Mouse (Mus musculus): ENCODE results near the gene Stt3b. TPM values are rescaled to one million over a fixed set of nuclear protein-coding genes. Genes with fewer than 3 reads are reported as not detected.
"Not testable (repeated sequence)": the region's sequence is repeated elsewhere in the genome, so short reads cannot be mapped to it uniquely, and the experiment has no call there.

The Stt3b gene
- total RNA-seq, 2 experiments from 2014 or later, result 56.6 to 61.0 TPM

DNA sequence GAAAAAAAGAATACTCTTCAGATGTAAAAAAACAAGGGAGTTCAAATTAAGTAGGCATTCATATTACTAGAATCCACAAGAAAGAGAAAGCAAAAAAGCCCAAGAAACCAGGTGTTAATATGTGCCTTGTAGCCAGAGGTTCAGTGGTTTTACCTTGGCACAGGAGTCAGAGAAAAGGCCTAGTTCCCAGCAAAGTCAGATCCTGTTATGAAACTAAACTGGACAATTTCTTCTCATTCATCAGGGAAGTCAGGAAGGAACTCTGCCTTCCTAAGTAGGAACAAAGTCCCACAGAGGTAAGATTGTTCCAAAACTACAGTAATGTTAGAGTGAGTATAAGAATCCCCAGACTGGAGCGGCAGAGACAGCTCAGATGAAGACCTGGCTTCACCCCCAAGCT lies 31.6 kb downstream of the Stt3b start:
- intact Hi-C loops (cut with DNase I; ENCODE audit: low total_unique reads), result no loop called here
- no peak for DNase-seq

DNA sequence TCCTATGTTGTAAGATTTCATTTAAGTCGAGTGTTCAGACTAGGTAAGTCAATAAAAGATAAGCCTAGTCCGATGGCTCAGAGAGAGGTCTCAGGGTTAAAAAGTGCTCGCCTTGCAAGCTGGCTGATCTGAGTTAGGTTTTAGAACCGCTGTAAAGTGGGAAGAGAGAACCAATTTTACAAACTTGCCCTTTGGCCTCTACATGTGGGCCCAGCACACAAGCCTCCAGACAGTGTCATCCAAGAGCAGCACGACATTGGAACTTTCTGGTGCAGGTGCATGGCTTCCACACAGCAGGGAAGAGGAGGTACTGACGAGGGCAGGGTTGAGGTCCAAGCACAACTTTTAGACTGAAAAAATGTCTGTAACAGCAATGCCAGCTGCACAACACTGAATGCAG lies 35.4 kb downstream of the Stt3b start:
- no peak for DNase-seq
- intact Hi-C loops (cut with DNase I; ENCODE audit: low total_unique reads), result no loop called here

DNA sequence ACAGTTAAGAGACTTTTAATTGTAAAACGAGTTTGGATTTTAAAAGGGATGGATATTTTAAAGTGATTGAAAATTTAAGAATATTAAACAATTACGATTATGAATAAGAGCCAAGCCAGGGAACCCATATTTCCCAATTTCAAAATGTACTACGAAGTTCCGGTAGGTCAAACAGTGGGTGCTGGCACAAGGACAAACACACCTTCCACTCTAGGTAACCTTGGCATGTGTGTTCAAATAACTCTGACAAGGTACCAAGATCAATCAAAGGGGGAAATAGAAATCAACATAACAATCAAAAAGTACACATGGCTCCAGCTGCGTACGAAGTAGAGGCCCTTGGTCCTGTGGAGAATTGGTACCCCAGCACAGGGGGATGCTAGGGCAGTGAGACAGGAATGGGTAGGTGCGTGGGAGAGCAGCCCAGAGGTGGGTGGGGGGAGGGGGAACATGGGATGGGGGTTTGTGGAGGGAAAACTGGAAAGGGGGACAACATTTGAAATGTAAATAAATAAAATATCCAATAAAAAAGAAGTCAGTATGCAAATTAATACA lies 37.0 kb downstream of the Stt3b start:
- DNase-seq, result no peak
- intact Hi-C loops (cut with DNase I; ENCODE audit: low total_unique reads), result no loop called here

DNA sequence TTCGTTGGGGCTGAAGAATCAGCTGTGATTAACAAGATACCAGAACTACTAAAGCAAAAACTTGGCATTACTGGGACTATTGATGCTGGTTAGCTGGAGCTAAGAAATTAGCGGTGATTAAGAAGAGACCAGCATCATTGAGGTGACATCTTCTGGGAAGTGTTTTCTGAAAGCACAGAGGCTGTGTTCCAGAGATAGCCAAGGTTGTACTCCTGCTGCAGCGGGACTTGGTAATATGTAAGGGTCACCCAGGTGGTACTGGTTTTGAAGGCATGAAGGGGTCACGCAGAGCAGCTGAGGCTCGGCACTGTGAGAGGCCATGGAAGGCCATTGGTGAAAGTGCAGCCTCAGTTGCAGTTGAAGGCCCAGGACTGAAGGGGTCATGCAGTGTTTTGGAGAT lies 37.8 kb downstream of the Stt3b start:
- intact Hi-C loops (cut with DNase I; ENCODE audit: low total_unique reads); DNase-seq: not testable (repeated sequence)

DNA sequence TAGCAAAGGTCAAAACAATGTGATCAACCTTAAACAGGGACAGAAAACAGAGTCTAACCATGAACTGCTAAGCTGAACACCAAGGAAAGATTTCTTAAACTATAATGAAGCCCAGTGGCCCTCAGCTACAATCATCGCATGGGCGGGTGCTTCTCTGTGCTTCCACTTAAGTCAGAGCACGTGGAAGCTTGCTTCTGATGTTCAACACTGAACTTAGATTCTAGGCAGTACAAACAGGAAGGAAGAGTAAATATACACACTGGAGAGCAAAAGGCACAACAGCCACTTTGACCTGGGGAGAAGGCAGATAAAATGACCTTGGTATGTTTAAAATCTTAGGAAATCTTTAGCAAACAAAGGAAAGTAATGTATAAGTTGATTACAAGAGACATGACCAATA lies 38.7 kb downstream of the Stt3b start:
- DNase-seq, result no peak
- intact Hi-C loops (cut with DNase I; ENCODE audit: low total_unique reads), result no loop called here

DNA sequence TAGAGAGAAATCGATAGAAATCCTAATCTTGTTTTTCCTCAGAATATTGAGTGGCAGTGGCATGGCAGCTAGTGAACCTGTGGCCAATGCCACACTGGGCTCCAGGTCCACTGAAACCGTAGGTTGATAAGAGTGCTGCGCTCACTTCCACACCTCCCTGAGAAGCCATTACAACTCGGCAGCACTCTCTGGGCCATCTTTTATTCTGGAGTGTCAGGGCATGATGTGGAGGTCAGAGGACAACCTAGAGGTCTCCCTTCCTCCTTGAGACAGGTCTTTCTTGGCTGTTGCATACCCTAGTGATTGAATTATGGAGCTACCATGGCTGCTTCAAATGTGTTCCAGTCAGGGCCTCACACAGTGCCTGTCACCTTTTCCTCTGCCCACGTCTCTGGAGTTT lies 48.3 kb downstream of the Stt3b start:
- no peak for DNase-seq
- intact Hi-C loops (cut with DNase I; ENCODE audit: low total_unique reads), result loop anchor here (10.0 kb wide), 1 partner anchor 177 kb away; no protein-coding TSS in a partner anchor

DNA sequence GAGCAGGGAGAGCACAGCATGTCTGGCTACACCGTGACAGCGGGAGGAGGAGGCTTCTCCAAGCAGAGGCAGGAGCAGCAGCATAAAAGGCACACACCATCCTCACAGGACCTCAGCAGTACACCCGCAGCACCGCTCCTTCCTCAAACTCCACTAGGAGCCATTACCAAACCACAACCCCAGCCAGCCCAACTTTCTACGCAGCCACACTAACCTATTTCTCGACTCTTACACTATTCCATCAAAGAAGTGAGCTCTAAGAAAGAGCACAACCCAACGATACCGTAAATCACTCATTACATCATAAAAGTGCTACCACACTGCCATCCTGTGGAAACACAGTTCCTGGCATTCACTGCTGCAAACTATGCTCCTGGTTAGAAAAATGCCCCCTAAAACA lies 48.8 kb downstream of the Stt3b start:
- intact Hi-C loops (cut with DNase I; ENCODE audit: low total_unique reads), result loop anchor here (10.0 kb wide), 1 partner anchor 177 kb away; no protein-coding TSS in a partner anchor
- no peak for DNase-seq

DNA sequence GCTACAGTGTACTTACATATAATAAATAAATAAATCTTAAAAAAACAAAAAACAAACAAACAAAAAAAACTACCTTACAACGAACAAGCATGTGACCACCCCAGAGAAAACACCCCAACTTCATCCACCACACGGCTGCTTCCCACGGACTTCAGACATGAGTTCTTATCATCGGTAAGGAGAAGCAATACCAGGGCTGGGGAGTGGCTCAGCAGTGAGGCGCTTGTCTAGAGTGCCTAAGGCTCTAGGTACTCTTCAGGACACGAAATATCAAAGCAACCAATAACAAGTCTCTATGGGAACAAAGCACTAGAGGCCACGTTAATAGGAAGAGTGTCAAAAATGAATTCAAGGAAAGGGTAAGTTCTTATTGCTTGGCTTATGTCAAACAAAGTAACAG lies 49.8 kb downstream of the Stt3b start:
- no peak for DNase-seq
- intact Hi-C loops (cut with DNase I; ENCODE audit: low total_unique reads), result loop anchor here (10.0 kb wide), 1 partner anchor 176 kb away; no protein-coding TSS in a partner anchor

DNA sequence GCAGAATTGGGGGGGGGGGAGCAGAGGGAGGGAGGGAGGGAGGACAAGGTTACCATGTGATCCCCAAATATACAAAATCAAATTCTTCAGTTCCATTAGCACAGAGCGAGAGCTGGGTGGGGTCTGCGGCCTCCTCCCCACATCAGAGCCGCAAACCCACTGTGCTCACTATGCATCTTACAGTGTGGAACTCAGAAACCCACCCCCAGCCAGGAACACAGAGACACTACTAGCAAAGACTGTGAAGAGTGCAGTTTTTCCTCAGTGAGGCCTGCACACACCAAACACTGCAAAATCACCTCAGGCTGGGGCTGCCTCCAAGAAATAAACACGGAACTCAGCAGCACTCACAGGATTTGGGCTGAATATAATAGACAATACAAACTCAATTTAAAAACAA lies 50.4 kb downstream of the Stt3b start:
- intact Hi-C loops (cut with DNase I; ENCODE audit: low total_unique reads), result loop anchor here (10.0 kb wide), 1 partner anchor 175 kb away; no protein-coding TSS in a partner anchor
- DNase-seq, result no peak

DNA sequence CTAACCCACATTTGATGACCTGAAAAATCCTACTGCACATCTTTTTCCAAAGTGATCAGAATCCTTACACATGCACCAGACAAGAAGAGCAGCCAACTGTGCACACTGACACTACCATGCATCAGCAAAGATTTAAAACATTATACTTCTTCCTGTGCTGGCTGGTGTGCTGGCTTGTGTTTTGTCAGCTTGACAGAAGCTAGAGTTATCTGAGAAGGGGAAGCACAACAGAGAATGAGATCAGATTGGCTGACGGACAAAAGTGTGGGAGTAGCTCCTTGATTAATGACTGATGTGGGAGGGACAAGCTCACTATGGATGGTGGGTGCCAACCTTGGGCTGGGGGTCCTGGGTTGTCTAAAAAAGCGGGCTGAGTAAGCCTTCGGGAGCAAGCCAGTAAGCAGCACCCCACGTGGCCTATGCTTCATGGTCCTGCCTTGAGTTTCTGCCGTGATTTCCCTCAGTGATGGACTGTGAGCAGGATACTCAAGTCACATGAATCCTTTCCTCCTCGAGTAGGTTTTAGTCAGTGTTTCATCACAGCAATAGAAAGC lies 52.4 kb downstream of the Stt3b start:
- intact Hi-C loops (cut with DNase I; ENCODE audit: low total_unique reads), result no loop called here
- no peak for DNase-seq

DNA sequence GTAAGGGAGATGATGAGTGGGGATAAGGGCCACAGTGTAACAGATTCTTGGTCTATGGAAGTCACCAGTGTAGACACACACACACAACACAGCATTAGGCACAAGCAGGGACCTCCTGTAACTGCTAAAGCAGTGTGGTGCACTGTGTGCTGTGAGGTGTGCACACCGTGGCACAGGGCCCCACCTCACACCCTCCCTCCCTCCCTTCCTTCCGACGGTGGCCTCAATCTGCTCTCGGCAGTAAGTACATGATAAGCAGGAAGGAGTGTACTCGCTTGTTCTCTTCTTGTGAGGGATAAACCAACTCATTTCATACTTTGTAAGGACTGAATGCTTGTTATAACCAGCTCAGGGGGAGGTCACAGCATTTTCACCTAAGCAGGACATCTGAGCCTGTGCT lies 61.1 kb downstream of the Stt3b start:
- no peak for DNase-seq
- intact Hi-C loops (cut with DNase I; ENCODE audit: low total_unique reads), result no loop called here

DNA sequence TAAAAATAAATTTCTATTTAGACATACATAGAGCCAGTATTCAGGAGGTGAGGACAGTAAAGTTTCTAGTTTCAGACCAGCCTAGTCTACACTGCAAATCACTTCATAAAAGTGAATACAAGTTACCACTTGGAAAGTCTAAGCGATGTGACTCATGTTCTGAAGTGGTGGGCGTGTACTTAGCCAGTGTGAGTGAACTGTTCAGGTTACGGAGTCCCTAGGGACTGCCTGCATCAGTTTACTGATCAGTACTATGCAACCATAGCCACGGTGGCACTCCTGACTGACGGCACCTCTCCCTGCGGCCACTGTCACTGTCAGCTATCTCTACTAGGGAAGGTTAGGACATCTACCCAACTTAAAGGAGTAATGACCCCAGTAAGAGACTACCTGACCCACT lies 65.1 kb downstream of the Stt3b start:
- DNase-seq, result no peak
- intact Hi-C loops (cut with DNase I; ENCODE audit: low total_unique reads), result no loop called here

DNA sequence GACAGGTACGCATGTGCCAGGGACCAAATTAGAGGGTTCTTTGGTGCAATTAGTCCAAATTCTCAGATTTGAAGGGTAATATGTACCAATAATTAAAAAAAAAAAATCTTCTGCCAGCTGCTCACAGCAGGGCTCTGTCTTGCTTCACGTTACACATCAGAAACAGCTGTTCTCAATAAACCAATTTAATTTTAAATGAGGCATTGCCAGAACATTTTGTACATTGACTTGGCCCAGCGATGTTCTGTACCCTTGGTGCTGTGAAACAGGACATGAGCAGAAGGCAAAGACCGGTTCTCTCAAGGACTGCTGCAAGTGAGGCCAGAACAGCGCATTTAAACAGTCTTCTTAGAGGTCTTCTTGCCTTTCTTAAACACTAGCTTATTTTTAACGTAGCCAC lies 66.6 kb downstream of the Stt3b start:
- intact Hi-C loops (cut with DNase I; ENCODE audit: low total_unique reads), result no loop called here
- DNase-seq, result no peak

DNA sequence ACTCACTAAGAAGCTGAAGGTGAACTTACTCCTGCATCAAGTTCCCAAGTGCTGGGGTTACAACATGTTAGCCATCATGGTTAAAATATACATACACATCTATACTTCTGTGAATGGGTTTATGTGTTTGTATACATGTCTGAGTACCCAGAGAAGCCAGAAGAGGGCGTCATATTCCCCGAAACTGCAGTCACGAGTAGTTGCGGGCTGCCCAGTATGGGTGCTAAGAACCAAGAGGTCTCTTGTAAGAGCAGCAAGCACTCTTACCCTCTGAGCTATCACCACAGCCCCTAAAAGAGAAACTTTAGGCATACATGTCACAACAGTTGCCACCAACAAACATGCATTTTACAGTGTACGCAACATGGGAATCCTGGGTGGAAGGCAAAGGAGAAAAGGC lies 70.4 kb downstream of the Stt3b start:
- intact Hi-C loops (cut with DNase I; ENCODE audit: low total_unique reads), result no loop called here
- DNase-seq, result no peak

DNA sequence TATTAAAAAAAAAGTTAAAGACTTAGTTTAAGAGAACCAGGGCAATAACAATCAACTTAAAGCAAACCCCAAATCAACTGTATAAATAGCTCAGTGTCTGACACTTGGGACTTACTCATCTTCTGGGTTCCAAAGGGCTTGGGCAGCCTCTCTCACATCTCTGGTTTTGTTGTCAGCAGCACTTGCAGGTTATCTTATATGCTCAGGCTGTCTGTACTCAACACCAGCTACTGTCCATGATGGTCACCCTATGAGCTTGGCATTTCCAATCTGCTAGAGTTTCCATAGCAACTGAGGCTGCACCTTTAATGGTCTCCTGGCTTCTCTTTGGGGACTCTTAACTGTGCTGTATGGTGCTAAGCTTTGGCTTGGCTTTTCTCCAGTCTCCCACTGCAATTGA lies 72.3 kb downstream of the Stt3b start:
- no peak for DNase-seq
- intact Hi-C loops (cut with DNase I; ENCODE audit: low total_unique reads), result no loop called here

DNA sequence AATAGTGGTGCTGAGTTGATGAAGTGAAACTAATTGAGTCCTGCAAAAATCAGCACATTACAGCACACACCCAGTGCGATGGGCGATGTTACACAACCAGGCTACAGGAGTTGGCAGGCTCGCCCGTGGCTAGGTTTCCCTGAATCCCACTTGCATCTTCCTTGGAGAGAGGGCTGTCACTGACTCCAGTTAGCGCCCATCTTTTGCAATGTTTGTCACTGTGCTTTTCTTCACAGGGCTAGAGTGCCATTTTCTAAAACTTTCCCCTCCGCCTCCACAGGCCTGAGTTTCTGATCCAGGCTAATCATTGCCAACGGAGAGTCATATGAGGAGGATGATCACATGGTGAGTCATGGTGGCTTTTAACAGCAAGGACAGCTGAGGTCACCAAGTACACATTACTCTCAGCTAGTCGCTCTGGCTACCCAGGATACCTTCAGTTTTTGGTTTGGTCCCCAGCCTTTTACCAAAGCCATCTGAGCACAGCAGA lies 73.8 kb downstream of the Stt3b start:
- intact Hi-C loops (cut with DNase I; ENCODE audit: low total_unique reads), result no loop called here
- DNase-seq, result peak; percentile 30

DNA sequence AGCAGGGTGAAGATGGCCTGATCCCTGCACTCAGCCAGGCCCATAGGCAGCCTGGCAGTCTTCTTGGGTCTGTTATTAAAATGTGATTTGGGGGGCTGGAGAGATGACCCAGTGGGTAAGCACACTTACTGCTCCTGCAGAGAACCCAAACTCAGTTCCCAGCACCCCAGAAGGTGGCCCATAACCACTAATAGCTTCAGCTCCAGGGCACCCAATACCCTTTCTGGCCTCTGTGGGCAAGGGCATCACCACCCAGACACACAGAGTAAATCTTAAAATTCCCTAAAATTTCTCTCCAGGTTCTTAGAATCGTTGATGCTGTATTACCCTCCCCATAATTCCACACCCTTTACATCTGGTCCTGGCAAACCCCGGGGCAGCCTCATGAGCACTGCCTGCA lies 75.7 kb downstream of the Stt3b start:
- DNase-seq, result no peak
- intact Hi-C loops (cut with DNase I; ENCODE audit: low total_unique reads), result no loop called here

DNA sequence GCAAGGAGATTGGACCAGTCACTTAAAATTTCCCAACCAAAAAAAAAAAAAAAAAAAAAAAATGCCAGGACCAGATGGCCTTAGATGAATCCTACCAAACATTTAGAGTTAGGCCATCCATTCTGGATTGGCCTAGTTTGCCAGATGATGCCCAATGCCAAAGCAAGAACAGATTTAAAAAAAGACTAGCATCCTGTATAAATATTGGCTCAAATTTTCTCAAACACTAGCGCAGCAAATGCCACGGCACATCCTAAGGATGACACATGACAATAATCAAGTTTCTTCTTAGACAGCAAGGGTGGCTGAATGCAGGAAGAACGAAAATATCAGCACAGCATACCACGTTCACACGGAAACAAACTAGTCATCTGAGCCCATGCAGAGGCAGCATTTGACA lies 76.5 kb downstream of the Stt3b start:
- intact Hi-C loops (cut with DNase I; ENCODE audit: low total_unique reads), result no loop called here
- DNase-seq, result no peak

DNA sequence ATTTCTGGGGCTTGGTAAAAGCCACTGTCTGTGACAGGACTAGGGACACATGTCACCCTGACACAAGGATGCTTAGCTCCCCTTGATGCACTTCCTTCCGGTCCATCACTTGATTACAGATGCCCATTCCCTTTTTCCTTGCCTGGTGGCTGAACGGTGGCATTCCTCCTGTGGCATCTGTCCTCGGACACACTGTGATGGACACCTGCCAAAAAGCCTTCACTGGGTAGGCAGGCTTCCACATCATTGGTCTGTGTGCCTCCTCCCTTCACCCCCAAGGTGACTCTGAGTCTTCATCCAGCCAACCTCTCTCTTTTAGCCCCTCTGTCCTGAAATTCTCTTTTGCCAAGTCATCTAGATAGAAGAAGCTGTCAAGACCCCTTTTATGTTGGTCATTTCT lies 78.7 kb downstream of the Stt3b start:
- intact Hi-C loops (cut with DNase I; ENCODE audit: low total_unique reads), result no loop called here
- DNase-seq, result no peak

DNA sequence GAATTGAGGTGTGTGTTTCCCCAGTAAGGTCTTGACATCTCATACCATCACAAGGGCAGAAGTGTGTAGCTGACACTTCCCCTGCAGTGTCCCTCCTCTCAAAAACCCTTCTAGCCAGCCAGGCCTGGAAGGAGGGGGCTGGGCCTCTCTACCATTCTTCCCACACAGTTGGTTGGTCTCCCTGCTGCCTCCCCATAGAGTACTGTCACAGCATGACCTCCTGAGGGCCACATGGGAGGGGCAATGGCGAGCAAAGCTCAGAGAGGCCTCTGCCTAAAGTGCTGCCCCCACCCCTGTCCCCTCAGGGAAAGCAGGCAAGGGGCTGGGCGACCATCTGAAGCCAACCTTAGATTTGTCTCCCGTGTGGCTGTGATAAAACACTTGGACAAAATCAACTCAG lies 80.1 kb downstream of the Stt3b start:
- no peak for DNase-seq
- intact Hi-C loops (cut with DNase I; ENCODE audit: low total_unique reads), result no loop called here

DNA sequence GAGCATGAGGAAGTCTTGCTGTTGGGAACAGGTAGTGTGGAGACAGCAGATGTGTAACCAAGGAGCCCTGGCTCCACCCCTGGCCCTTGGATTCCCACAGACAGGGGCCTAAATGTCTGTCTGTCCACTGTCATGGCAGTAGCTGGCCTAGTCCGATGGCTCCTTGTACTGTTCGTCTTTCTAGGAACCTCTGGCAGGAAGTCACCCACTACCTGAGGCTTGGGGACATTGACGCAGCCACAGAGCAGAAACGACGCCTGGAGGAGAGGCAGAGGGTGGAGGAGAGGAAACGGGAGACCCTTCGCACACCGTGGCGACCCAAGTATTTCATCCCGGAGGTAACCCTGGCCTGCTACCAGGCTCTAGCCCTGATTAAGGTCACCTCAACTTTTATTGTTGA lies 80.5 kb downstream of the Stt3b start:
- DNase-seq, result no peak
- intact Hi-C loops (cut with DNase I; ENCODE audit: low total_unique reads), result no loop called here

DNA sequence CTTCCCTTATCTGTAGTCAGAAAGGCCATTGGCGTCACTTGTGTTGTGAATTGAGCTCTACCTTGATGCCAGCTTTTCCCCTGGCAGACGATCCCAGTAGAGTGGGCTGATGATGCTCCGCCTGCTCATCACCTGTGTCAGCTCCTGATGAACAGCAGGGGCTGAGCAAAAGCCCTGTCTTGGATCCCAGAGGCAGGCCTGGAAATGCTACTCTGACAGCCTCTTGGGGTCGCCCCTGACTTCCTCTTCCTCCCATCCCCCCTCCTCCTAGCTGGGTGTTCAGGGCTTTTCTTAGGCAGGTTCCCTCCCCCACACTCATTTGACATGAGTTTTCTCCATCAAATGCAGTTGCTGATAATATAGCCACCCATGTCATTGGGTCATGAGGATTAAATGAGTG lies 81.1 kb downstream of the Stt3b start:
- DNase-seq, result no peak
- intact Hi-C loops (cut with DNase I; ENCODE audit: low total_unique reads), result no loop called here
